Mouse (Mus musculus): ENCODE measurements around the gene Tpsg1.

The Tpsg1 gene

GRCm38 (mm10) chr17:25406011-25406441 lies 37.0 kb downstream of the Tpsg1 start:
- no peak for ATAC-seq (ENCODE audit: insufficient number of reproducible peaks, low FRiP score, low TSS enrichment)

GRCm38 (mm10) chr17:25407352-25407751 lies 38.3 kb downstream of the Tpsg1 start:
- ATAC-seq (ENCODE audit: insufficient number of reproducible peaks, low FRiP score, low TSS enrichment) = no peak

GRCm38 (mm10) chr17:25408302-25408999 lies 39.4 kb downstream of the Tpsg1 start:
- ATAC-seq (ENCODE audit: insufficient number of reproducible peaks, low FRiP score, low TSS enrichment) = no peak

- no peak for ATAC-seq (ENCODE audit: insufficient number of reproducible peaks, low FRiP score, low TSS enrichment)
These were observed 40.5 kb downstream of the Tpsg1 start for GRCm38 (mm10) chr17:25409621-25410020.

GRCm38 (mm10) chr17:25410180-25410579 lies 41.1 kb downstream of the Tpsg1 start:
- ATAC-seq (ENCODE audit: insufficient number of reproducible peaks, low FRiP score, low TSS enrichment) = no peak

- no peak for ATAC-seq (ENCODE audit: insufficient number of reproducible peaks, low FRiP score, low TSS enrichment)
These were observed 41.7 kb downstream of the Tpsg1 start for GRCm38 (mm10) chr17:25410786-25411185.

GRCm38 (mm10) chr17:25411251-25411650 lies 42.2 kb downstream of the Tpsg1 start:
- no peak for ATAC-seq (ENCODE audit: insufficient number of reproducible peaks, low FRiP score, low TSS enrichment)

- no peak for ATAC-seq (ENCODE audit: insufficient number of reproducible peaks, low FRiP score, low TSS enrichment)
These were observed 45.1 kb downstream of the Tpsg1 start for GRCm38 (mm10) chr17:25414209-25414608.

- ATAC-seq (ENCODE audit: insufficient number of reproducible peaks, low FRiP score, low TSS enrichment) = no peak
These were observed 45.8 kb downstream of the Tpsg1 start for GRCm38 (mm10) chr17:25414917-25415316.

GRCm38 (mm10) chr17:25415421-25415913 lies 46.4 kb downstream of the Tpsg1 start:
- no peak for ATAC-seq (ENCODE audit: insufficient number of reproducible peaks, low FRiP score, low TSS enrichment)

- ATAC-seq (ENCODE audit: insufficient number of reproducible peaks, low FRiP score, low TSS enrichment) = no peak
These were observed 47.1 kb downstream of the Tpsg1 start for GRCm38 (mm10) chr17:25416219-25416618.

GRCm38 (mm10) chr17:25417990-25418389 lies 48.9 kb downstream of the Tpsg1 start:
- no peak for ATAC-seq (ENCODE audit: insufficient number of reproducible peaks, low FRiP score, low TSS enrichment)

- no peak for ATAC-seq (ENCODE audit: insufficient number of reproducible peaks, low FRiP score, low TSS enrichment)
These were observed 49.9 kb downstream of the Tpsg1 start for GRCm38 (mm10) chr17:25418926-25419325.

- no peak for ATAC-seq (ENCODE audit: insufficient number of reproducible peaks, low FRiP score, low TSS enrichment)
These were observed 51.9 kb downstream of the Tpsg1 start for GRCm38 (mm10) chr17:25420998-25421397.
